Mouse (Mus musculus): ENCODE measurements around the gene Lrig3. TPM values are rescaled to one million over a fixed set of nuclear protein-coding genes. Genes with fewer than 3 reads are reported as not detected.

Lrig3 gene
- polyA plus RNA-seq, 1 experiment from 2014 or later, result 18.8 TPM

GRCm38 (mm10) chr10:125937517-125938497 lies 28.2 kb upstream of the Lrig3 start:
- no peak for ATAC-seq (ENCODE audit: low FRiP score)
- Histone ChIP-seq H3K4me3 (ENCODE audit: low read depth, low read length) (no peak overlapping the region), H3K36me3 (ENCODE audit: control insufficient read depth, insufficient read depth, low read length) (no peaks in the 10 kb centered on the region), H3K9me3 (ENCODE audit: control insufficient read depth, low read length) (no peaks in the 10 kb centered on the region), H3K9ac (ENCODE audit: low read depth, low read length) (no peak overlapping the region), H3K27me3 (ENCODE audit: control insufficient read depth, insufficient read depth, low read length) (no peaks in the 10 kb centered on the region), H3K4me2 (replicated peaks; ENCODE audit: low read depth, low read length) (no peak overlapping the region), H3K27ac (ENCODE audit: low read depth, low read length) (no peak overlapping the region), H3K4me1 (replicated peaks; ENCODE audit: control insufficient read depth, insufficient read depth, low read length) (no peaks in the 10 kb centered on the region)
- WGBS, result 76% methylated on average over 11 of the region's 11 CpGs
- DNase-seq (ENCODE audit: low spot score), result no peak

- Histone ChIP-seq H3K27ac (ENCODE audit: low read depth, low read length) (no peak overlapping the region), H3K36me3 (ENCODE audit: control insufficient read depth, insufficient read depth, low read length) (no peaks in the 10 kb centered on the region), H3K4me2 (replicated peaks; ENCODE audit: low read depth, low read length) (no peak overlapping the region), H3K9me3 (ENCODE audit: control insufficient read depth, low read length) (no peaks in the 10 kb centered on the region), H3K27me3 (ENCODE audit: control insufficient read depth, insufficient read depth, low read length) (no peaks in the 10 kb centered on the region), H3K4me3 (ENCODE audit: low read depth, low read length) (no peak overlapping the region), H3K9ac (ENCODE audit: low read depth, low read length) (no peak overlapping the region), H3K4me1 (replicated peaks; ENCODE audit: control insufficient read depth, insufficient read depth, low read length) (no peaks in the 10 kb centered on the region)
- no peak for DNase-seq (ENCODE audit: low spot score)
- no peak for ATAC-seq (ENCODE audit: low FRiP score)
- 76% methylated on average over 12 of the region's 12 CpGs for WGBS
Observed at GRCm38 (mm10) chr10:125938528-125939402, 27.2 kb upstream of the Lrig3 start.

GRCm38 (mm10) chr10:125940316-125941059 lies 25.5 kb upstream of the Lrig3 start:
- H3K4me2 ChIP-seq (replicated peaks; ENCODE audit: low read depth, low read length), result no peak overlapping the region
- no peaks in the 10 kb centered on the region for H3K4me1 ChIP-seq (replicated peaks; ENCODE audit: control insufficient read depth, insufficient read depth, low read length)
- H3K27ac ChIP-seq (ENCODE audit: low read depth, low read length), result no peak overlapping the region
- no peak overlapping the region for H3K4me3 ChIP-seq (ENCODE audit: low read depth, low read length)
- DNase-seq (ENCODE audit: low spot score) (no peak), ATAC-seq (ENCODE audit: low FRiP score) (no peak)
- no peak overlapping the region for H3K9ac ChIP-seq (ENCODE audit: low read depth, low read length)
- H3K36me3 ChIP-seq (ENCODE audit: control insufficient read depth, insufficient read depth, low read length), result no peaks in the 10 kb centered on the region
- H3K9me3 ChIP-seq (ENCODE audit: control insufficient read depth, low read length), result no peaks in the 10 kb centered on the region
- WGBS, result 80% methylated on average over 11 of the region's 11 CpGs
- no peaks in the 10 kb centered on the region for H3K27me3 ChIP-seq (ENCODE audit: control insufficient read depth, insufficient read depth, low read length)

DNA sequence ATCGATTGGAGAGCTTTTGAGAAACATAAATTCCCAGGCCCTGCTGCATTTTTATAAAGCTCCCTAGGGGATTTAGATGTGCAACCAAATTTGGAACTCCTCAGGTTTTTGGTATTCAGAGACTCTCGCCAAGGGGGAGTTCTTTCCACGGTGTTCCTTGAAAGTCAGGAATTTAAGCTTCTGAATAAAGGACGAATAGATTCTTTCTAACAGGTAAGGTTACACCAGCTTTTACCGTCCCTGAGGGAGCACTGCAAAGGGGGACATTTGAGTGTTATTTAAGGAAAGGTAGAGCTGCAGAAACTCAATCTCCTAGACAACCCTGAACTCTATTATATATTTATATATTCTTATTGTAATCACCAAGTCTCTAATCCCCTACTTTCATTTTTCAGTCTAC lies 22.9 kb upstream of the Lrig3 start:
- 33% methylated on average over 5 of the region's 5 CpGs for WGBS
- DNase-seq (ENCODE audit: low spot score), result no peak

DNA sequence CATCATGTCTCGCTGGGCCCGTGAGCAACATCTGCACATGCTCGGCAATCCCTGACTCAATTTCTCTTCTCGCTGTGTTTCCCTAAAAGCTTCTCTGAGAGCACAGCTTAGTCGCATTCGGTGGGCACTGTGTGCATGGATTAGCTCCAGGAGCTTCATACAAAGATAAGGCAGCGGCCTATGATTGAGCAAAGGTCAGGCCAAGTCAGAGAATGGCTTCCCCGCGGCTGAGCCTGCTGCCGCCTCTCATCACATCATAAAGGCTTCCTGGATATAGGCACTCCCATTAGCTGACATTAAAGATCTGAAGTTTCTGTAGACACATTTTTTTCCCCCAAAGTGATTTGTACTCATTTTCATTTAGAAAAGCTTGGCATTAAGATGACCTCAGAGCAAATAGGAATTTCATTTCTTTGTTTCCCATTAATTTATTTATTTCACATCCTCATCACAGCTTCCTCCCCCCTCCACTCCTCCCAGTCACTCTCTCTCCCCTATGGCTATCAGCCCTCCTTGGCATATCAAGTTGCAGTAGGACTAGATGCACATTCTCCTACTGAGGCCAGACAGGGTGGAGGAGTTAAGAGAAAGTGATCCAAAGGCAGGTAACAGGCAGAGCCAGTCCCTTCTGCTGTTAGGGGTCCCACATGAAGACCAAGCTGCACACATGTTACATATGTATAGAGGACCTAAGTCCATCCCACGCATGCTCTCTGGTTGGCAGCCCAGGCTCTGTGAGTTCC lies 21.0 kb upstream of the Lrig3 start:
- H3K4me2 ChIP-seq (replicated peaks; ENCODE audit: low read depth, low read length), result no peak overlapping the region
- H3K9me3 ChIP-seq (ENCODE audit: control insufficient read depth, low read length), result no peaks in the 10 kb centered on the region
- WGBS, result 65% methylated on average over 11 of the region's 11 CpGs
- H3K4me3 ChIP-seq (ENCODE audit: low read depth, low read length), result no peak overlapping the region
- H3K9ac ChIP-seq (ENCODE audit: low read depth, low read length), result no peak overlapping the region
- ATAC-seq (ENCODE audit: low FRiP score), result no peak
- no peaks in the 10 kb centered on the region for H3K27me3 ChIP-seq (ENCODE audit: control insufficient read depth, insufficient read depth, low read length)
- H3K36me3 ChIP-seq (ENCODE audit: control insufficient read depth, insufficient read depth, low read length), result no peaks in the 10 kb centered on the region
- no peaks in the 10 kb centered on the region for H3K4me1 ChIP-seq (replicated peaks; ENCODE audit: control insufficient read depth, insufficient read depth, low read length)
- H3K27ac ChIP-seq (ENCODE audit: low read depth, low read length), result no peak overlapping the region
- DNase-seq (ENCODE audit: low spot score), result no peak

More for the DNA sequence above, 22.9 kb upstream of the Lrig3 start:
- Histone ChIP-seq H3K4me1 (replicated peaks; ENCODE audit: control insufficient read depth, insufficient read depth, low read length) (no peaks in the 10 kb centered on the region), H3K9me3 (ENCODE audit: control insufficient read depth, low read length) (no peaks in the 10 kb centered on the region), H3K4me2 (replicated peaks; ENCODE audit: low read depth, low read length) (no peak overlapping the region), H3K27ac (ENCODE audit: low read depth, low read length) (no peak overlapping the region), H3K4me3 (ENCODE audit: low read depth, low read length) (no peak overlapping the region), H3K9ac (ENCODE audit: low read depth, low read length) (no peak overlapping the region), H3K36me3 (ENCODE audit: control insufficient read depth, insufficient read depth, low read length) (no peaks in the 10 kb centered on the region), H3K27me3 (ENCODE audit: control insufficient read depth, insufficient read depth, low read length) (no peaks in the 10 kb centered on the region)
- no peak for ATAC-seq (ENCODE audit: low FRiP score)

DNA sequence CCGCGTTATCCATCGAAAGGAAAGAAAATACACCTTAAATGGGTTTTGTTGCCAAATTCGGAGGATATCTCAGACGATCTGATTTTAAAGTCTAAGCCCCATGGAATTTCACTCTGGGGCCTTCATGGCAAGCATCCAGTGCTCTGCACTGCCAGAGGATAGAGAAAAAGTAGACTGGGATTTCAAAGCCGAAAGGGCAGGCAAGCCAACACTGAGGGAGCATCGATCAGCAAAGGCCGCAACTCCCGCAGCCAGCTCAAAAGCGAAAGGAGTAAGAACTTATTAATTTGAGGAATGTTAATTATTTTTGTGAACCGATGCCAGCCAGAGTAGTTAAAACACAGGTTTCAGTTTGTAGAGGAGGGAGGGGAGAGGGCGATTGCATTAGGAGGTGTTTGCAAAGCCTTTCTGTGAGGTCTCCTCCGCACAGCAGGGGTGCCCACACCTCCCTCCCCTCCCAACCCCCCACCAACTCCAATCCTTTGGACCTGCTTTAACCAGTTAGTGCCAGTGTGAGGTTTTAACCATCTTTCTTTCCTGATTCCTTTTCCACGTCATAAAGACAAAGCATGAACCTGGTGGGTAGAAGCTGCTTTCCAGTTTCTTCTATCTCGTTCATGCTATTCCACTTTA lies 17.0 kb upstream of the Lrig3 start:
- Histone ChIP-seq H3K36me3 (ENCODE audit: control insufficient read depth, insufficient read depth, low read length) (no peaks in the 10 kb centered on the region), H3K4me2 (replicated peaks; ENCODE audit: low read depth, low read length) (no peak overlapping the region), H3K27me3 (ENCODE audit: control insufficient read depth, insufficient read depth, low read length) (no peaks in the 10 kb centered on the region), H3K9me3 (ENCODE audit: control insufficient read depth, low read length) (no peaks in the 10 kb centered on the region), H3K4me1 (replicated peaks; ENCODE audit: control insufficient read depth, insufficient read depth, low read length) (no peaks in the 10 kb centered on the region), H3K4me3 (ENCODE audit: low read depth, low read length) (no peak overlapping the region), H3K27ac (ENCODE audit: low read depth, low read length) (no peak overlapping the region; the same call in 1 of the 2 replicates), H3K9ac (ENCODE audit: low read depth, low read length) (no peak overlapping the region)
- DNase-seq (ENCODE audit: low spot score) (no peak), ATAC-seq (ENCODE audit: low FRiP score) (no peak)
- 43% methylated on average over 15 of the region's 15 CpGs for WGBS

GRCm38 (mm10) chr10:125951633-125952032 lies 14.3 kb upstream of the Lrig3 start:
- WGBS, result 70% methylated on average over 5 of the region's 5 CpGs
- Histone ChIP-seq H3K4me1 (replicated peaks; ENCODE audit: control insufficient read depth, insufficient read depth, low read length) (no peaks in the 10 kb centered on the region), H3K27ac (ENCODE audit: low read depth, low read length) (no peak overlapping the region), H3K9ac (ENCODE audit: low read depth, low read length) (no peak overlapping the region), H3K9me3 (ENCODE audit: control insufficient read depth, low read length) (no peaks in the 10 kb centered on the region), H3K4me2 (replicated peaks; ENCODE audit: low read depth, low read length) (no peak overlapping the region), H3K27me3 (ENCODE audit: control insufficient read depth, insufficient read depth, low read length) (no peaks in the 10 kb centered on the region), H3K4me3 (ENCODE audit: low read depth, low read length) (no peak overlapping the region), H3K36me3 (ENCODE audit: control insufficient read depth, insufficient read depth, low read length) (no peaks in the 10 kb centered on the region)
- ATAC-seq (ENCODE audit: low FRiP score), result no peak
- DNase-seq (ENCODE audit: low spot score), result no peak
